Mouse (Mus musculus): Measurements from ENCODE around the gene Exoc5. TPM values are rescaled to one million over a fixed set of nuclear protein-coding genes. Genes with fewer than 3 reads are reported as not detected.
"Not testable (repeated sequence)": the region's sequence is repeated elsewhere in the genome, so short reads cannot be mapped to it uniquely, and the experiment has no call there.

Gene Exoc5
- total RNA-seq (2021), result 10 to 100 TPM; 54.6 to 58.5 TPM
- long read RNA-seq, experiment 1, full-length matches to known transcripts, result 70 of 85 reads
- long read RNA-seq, experiment 1, partial matches to known transcripts, result 2 of 85 reads
- long read RNA-seq, experiment 1, other reads (novel, unspliced or antisense), result 13 of 85 reads
- long read RNA-seq, experiment 2, full-length matches to known transcripts, result 48 of 54 reads
- long read RNA-seq, experiment 2, partial matches to known transcripts, result 3 of 54 reads
- long read RNA-seq, experiment 2, other reads (novel, unspliced or antisense), result 3 of 54 reads

GRCm38 (mm10) chr14:49066274-49066823 lies at the start of gene Exoc5:
Gene Exoc5, minus strand, starts transcription at chr14:49066653.
- TF ChIP-seq CTCF (IDR thresholded peaks at IDR 0.05), result no peak
- DNase-seq (ENCODE audit: extremely low spot score in 1 of 2, low spot score in 2 of 2), result peak; percentile 98 to 99
- peak within 1 kb of the TSS; percentile 83 for H3K4me3 ChIP-seq
- intact Hi-C loops (cut with DNase I), result loop anchor here (2.0 to 5.0 kb wide), 3 partner anchors 106 to 619 kb away; partner anchors contain the start of genes Naa30 and Tmem260
- H3K27ac ChIP-seq, result peak within 1 kb of the TSS; percentile 88

GRCm38 (mm10) chr14:49091755-49092154 lies 25.3 kb upstream of the Exoc5 start:
- TF ChIP-seq CTCF (IDR thresholded peaks at IDR 0.05), result peak; percentile 52
- DNase-seq (ENCODE audit: extremely low spot score in 1 of 2, low spot score in 2 of 2); intact Hi-C loops (cut with DNase I); H3K4me3 ChIP-seq; H3K27ac ChIP-seq: not testable (repeated sequence)

GRCm38 (mm10) chr14:49091277-49091676 lies 24.8 kb upstream of the Exoc5 start:
- DNase-seq (ENCODE audit: extremely low spot score in 1 of 2, low spot score in 2 of 2), result no peak
- Histone ChIP-seq H3K4me3 (no peak overlapping the region), H3K27ac (no peak overlapping the region)
- no peak for TF ChIP-seq CTCF (IDR thresholded peaks at IDR 0.05)
- intact Hi-C loops (cut with DNase I), result no loop called here

- intact Hi-C loops (cut with DNase I), result no loop called here
- H3K27ac ChIP-seq, result no peak overlapping the region
- no peak overlapping the region for H3K4me3 ChIP-seq
- DNase-seq (ENCODE audit: extremely low spot score in 1 of 2, low spot score in 2 of 2), result no peak
- TF ChIP-seq CTCF (IDR thresholded peaks at IDR 0.05), result no peak
Observed at GRCm38 (mm10) chr14:49090102-49090501, 23.6 kb upstream of the Exoc5 start.

GRCm38 (mm10) chr14:49089461-49090058 lies 23.1 kb upstream of the Exoc5 start:
- Histone ChIP-seq H3K27ac (no peak overlapping the region), H3K4me3 (no peak overlapping the region)
- no peak for DNase-seq (ENCODE audit: extremely low spot score in 1 of 2, low spot score in 2 of 2)
- no peak for TF ChIP-seq CTCF (IDR thresholded peaks at IDR 0.05)
- intact Hi-C loops (cut with DNase I), result loop anchor here (5.0 kb wide), 1 partner anchor 57 kb away; no protein-coding TSS in a partner anchor

GRCm38 (mm10) chr14:49088155-49089048 lies 21.9 kb upstream of the Exoc5 start:
- Histone ChIP-seq H3K4me3 (no peak overlapping the region), H3K27ac (no peak overlapping the region)
- no peak for TF ChIP-seq CTCF (IDR thresholded peaks at IDR 0.05)
- no peak for DNase-seq (ENCODE audit: extremely low spot score in 1 of 2, low spot score in 2 of 2)
- intact Hi-C loops (cut with DNase I), result loop anchor here (5.0 kb wide), 1 partner anchor 56 kb away; no protein-coding TSS in a partner anchor

- intact Hi-C loops (cut with DNase I), result loop anchor here (5.0 kb wide), 1 partner anchor 54 kb away; no protein-coding TSS in a partner anchor
- H3K4me3 ChIP-seq, result no peak overlapping the region
- no peak for DNase-seq (ENCODE audit: extremely low spot score in 1 of 2, low spot score in 2 of 2)
- TF ChIP-seq CTCF (IDR thresholded peaks at IDR 0.05), result no peak
- no peak overlapping the region for H3K27ac ChIP-seq
Observed at GRCm38 (mm10) chr14:49086522-49086921, 20.1 kb upstream of the Exoc5 start.

GRCm38 (mm10) chr14:49078820-49079219 lies 12.4 kb upstream of the Exoc5 start:
- TF ChIP-seq CTCF (IDR thresholded peaks at IDR 0.05), result no peak
- intact Hi-C loops (cut with DNase I), result no loop called here
- no peak overlapping the region for H3K4me3 ChIP-seq
- DNase-seq (ENCODE audit: extremely low spot score in 1 of 2, low spot score in 2 of 2), result no peak
- no peak overlapping the region for H3K27ac ChIP-seq

GRCm38 (mm10) chr14:49074361-49074760 lies 7.9 kb upstream of the Exoc5 start:
- DNase-seq (ENCODE audit: extremely low spot score in 1 of 2, low spot score in 2 of 2), result no peak
- intact Hi-C loops (cut with DNase I), result no loop called here
- Histone ChIP-seq H3K27ac (no peak overlapping the region), H3K4me3 (no peak overlapping the region)
- TF ChIP-seq CTCF (IDR thresholded peaks at IDR 0.05), result no peak

- H3K27ac ChIP-seq, result no peak overlapping the region
- TF ChIP-seq CTCF (IDR thresholded peaks at IDR 0.05), result no peak
- DNase-seq (ENCODE audit: extremely low spot score in 1 of 2, low spot score in 2 of 2), result peak in 1 of 2 experiments; percentile 30
- intact Hi-C loops (cut with DNase I), result no loop called here
- no peak overlapping the region for H3K4me3 ChIP-seq
Observed at GRCm38 (mm10) chr14:49073896-49074295, 7.4 kb upstream of the Exoc5 start.

- no peak overlapping the region for H3K4me3 ChIP-seq
- DNase-seq (ENCODE audit: extremely low spot score in 1 of 2, low spot score in 2 of 2), result no peak
- TF ChIP-seq CTCF (IDR thresholded peaks at IDR 0.05), result no peak
- intact Hi-C loops (cut with DNase I), result no loop called here
- no peak overlapping the region for H3K27ac ChIP-seq
Observed at GRCm38 (mm10) chr14:49072837-49073236, 6.4 kb upstream of the Exoc5 start.
